Mouse (Mus musculus): Measurements from ENCODE around the gene Kiss1r. TPM values are rescaled to one million over a fixed set of nuclear protein-coding genes. Genes with fewer than 3 reads are reported as not detected.
"Not testable (repeated sequence)": the region's sequence is repeated elsewhere in the genome, so short reads cannot be mapped to it uniquely, and the experiment has no call there.

Kiss1r gene
- total and polyA plus RNA-seq, 3 experiments = 0.10 to 1.5 (median 0.25) TPM

DNA sequence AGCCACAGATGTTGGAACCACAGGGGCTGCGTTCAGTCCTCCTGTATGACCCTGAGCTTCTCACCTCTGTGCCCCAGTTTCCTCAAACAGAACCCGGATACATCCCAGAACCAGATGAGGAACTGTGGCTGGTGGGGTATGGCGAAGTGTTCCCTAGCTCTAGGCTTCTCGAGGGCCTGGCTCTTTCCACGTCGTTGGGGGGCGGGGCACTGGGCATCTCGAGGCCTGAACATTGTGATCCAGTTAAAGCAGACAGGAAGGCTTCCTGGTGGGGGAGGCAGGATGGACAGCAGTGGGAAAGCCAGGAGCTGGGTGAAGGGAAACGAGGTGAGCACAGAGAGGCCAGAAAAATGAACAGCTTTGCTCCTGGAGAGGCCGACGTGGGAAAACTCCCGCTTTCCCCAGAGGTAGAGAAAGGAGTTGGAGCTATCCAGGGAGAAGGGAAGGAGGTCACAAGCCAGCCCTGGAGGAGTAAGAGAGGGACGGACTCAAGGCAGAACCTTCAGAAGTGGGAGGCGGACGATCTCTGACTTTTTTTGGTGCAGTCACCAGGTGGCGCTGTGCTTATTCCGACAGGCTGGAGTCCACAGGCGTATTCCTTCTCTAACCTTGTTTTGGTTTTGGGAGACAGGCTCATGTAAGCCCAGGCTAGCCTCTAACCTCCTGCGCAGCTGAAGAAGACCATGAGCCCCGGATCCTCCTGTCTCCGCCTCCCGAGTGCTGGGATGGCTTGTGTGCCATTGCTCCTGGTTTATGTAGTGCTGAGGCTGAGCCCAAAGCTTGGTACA lies 33.3 kb upstream of the Kiss1r start:
- H3K9ac ChIP-seq (ENCODE audit: low read depth, low read length) = no peak overlapping the region

DNA sequence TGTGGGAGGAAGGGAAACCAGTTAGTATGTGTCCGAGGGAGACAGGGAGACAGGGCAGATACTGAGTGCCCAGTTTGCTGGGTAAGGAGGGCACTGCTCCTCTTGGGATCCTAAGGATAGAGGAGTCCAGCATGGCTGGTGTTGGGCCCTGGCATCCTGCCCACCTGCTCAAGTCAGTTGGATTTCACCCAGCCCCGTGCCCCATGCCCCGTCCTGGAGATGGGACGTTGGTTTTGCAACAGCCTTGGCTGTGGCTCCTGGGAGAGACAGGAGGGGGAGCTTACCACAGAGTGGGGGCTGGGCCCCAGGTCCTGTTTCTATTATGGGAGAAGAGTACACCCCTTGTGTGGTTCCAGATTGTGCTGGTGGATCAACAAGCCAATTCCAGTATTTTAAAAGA lies 32.3 kb upstream of the Kiss1r start:
- 39% methylated on average over 4 of the region's 4 CpGs for WGBS
- no peak overlapping the region; the same call in 1 of the 2 replicates for H3K27ac ChIP-seq
- H3K4me1 ChIP-seq (ENCODE audit: control insufficient read depth, insufficient read depth, low read length) = no peaks in the 10 kb centered on the region
- H3K79me2 ChIP-seq (replicated peaks; ENCODE audit: control insufficient read depth, insufficient read depth, low read length) = no peaks in the 10 kb centered on the region
- peak; percentile 79 to 86 for DNase-seq
- TF ChIP-seq POLR2A (IDR thresholded peaks at IDR 0.05; ENCODE audit: insufficient read depth, low read depth, low read length) (no peak), CTCF (IDR thresholded peaks at IDR 0.05) (no peak), EP300 (IDR thresholded peaks at IDR 0.05; ENCODE audit: insufficient read depth, low read depth, low read length) (no peak)
- intact Hi-C loops (cut with DNase I) = loop anchor here (5.0 kb wide), 1 partner anchor 52 kb away; no protein-coding TSS in a partner anchor
- H3K27me3 ChIP-seq (ENCODE audit: control insufficient read depth, insufficient read depth, low read length) = no peaks in the 10 kb centered on the region
- H3K36me3 ChIP-seq (ENCODE audit: control insufficient read depth, insufficient read depth, low read length) = no peaks in the 10 kb centered on the region
- H3K9ac ChIP-seq (ENCODE audit: low read depth, low read length) = no peak overlapping the region
- no peak overlapping the region for H3K4me3 ChIP-seq

More for the DNA sequence above, 33.3 kb upstream of the Kiss1r start:
- Histone ChIP-seq H3K79me2 (replicated peaks; ENCODE audit: control insufficient read depth, insufficient read depth, low read length) (no peaks in the 10 kb centered on the region), H3K4me3 (no peak overlapping the region), H3K36me3 (ENCODE audit: control insufficient read depth, insufficient read depth, low read length) (no peaks in the 10 kb centered on the region), H3K27ac (no peak overlapping the region; the same call in 1 of the 2 replicates), H3K4me1 (ENCODE audit: control insufficient read depth, insufficient read depth, low read length) (no peaks in the 10 kb centered on the region), H3K27me3 (ENCODE audit: control insufficient read depth, insufficient read depth, low read length) (no peaks in the 10 kb centered on the region)
- DNase-seq = peak; percentile 76 to 84
- WGBS = 23% methylated on average over 22 of the region's 22 CpGs
- intact Hi-C loops (cut with DNase I) = loop anchor here (1.0 to 5.0 kb wide), 3 partner anchors 27 to 51 kb away; no protein-coding TSS in a partner anchor
- TF ChIP-seq EP300 (IDR thresholded peaks at IDR 0.05; ENCODE audit: insufficient read depth, low read depth, low read length) = peak; percentile 66; the same call in 1 of the 2 replicates
- TF ChIP-seq CTCF (IDR thresholded peaks at IDR 0.05) = peak; percentile 91
- TF ChIP-seq POLR2A (IDR thresholded peaks at IDR 0.05; ENCODE audit: insufficient read depth, low read depth, low read length) = no peak

DNA sequence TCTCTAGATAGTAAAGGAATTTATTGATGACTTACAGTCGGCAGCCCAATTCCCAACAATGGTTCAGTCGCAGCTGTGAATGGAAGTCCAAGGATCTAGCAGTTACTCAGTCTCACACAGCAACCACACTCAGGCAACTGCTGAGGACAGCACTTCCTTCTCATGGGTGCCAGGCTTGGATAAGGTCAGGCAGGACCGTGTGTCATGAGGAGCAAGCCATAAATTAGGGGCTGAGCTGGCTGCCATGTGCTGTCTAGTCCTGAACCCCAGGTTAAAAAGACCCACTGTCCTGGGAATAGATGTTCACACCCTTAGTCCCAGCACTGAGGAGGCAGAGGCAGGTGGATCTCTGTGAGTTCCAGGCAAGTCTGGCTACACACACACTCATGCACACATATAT lies 31.8 kb upstream of the Kiss1r start:
- H3K79me2 ChIP-seq (replicated peaks; ENCODE audit: control insufficient read depth, insufficient read depth, low read length); DNase-seq; H3K27me3 ChIP-seq (ENCODE audit: control insufficient read depth, insufficient read depth, low read length); H3K4me1 ChIP-seq (ENCODE audit: control insufficient read depth, insufficient read depth, low read length); H3K4me3 ChIP-seq; H3K27ac ChIP-seq; H3K36me3 ChIP-seq (ENCODE audit: control insufficient read depth, insufficient read depth, low read length); H3K9ac ChIP-seq (ENCODE audit: low read depth, low read length): not testable (repeated sequence)
- 52% methylated on average over 3 of the region's 3 CpGs for WGBS
- intact Hi-C loops (cut with DNase I) = loop anchor here (5.0 kb wide), 1 partner anchor 53 kb away; no protein-coding TSS in a partner anchor

DNA sequence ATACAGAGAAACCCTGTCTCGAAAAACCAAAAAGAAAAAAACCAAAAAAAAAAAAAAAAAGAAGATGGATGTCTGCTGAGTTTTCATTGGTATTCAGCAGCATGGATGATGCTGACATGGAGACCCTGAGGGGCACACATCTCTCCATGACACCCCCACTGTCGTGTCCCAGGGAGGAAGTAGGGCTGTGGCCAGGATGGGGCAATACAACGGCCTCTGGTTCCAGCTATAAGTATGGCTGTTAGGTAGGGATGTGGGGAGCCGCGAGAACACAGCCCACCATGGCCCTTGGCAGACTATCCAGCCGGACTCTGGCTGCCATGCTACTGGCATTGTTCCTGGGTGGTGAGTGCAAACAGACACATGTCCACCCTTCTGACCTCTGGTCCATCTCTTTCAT lies 30.7 kb upstream of the Kiss1r start, which contains the start of gene Elane:
Gene Elane (plus strand): TSS at position 194 of the 400 bp plus-strand sequence.
- no peaks in the 10 kb centered on the region for H3K79me2 ChIP-seq (replicated peaks; ENCODE audit: control insufficient read depth, insufficient read depth, low read length)
- H3K36me3 ChIP-seq (ENCODE audit: control insufficient read depth, insufficient read depth, low read length) = no peaks in the 10 kb centered on the region
- no peak for DNase-seq
- H3K9ac ChIP-seq (ENCODE audit: low read depth, low read length) = no peak within 1 kb of the TSS
- H3K4me1 ChIP-seq (ENCODE audit: control insufficient read depth, insufficient read depth, low read length) = no peaks in the 10 kb centered on the region
- 73% methylated on average over 6 of the region's 6 CpGs for WGBS
- H3K27ac ChIP-seq = no peak within 1 kb of the TSS
- no peak for TF ChIP-seq POLR2A (IDR thresholded peaks at IDR 0.05; ENCODE audit: insufficient read depth, low read depth, low read length)
- no peaks in the 10 kb centered on the region for H3K27me3 ChIP-seq (ENCODE audit: control insufficient read depth, insufficient read depth, low read length)
- intact Hi-C loops (cut with DNase I) = no loop called here
- no peak within 1 kb of the TSS for H3K4me3 ChIP-seq

DNA sequence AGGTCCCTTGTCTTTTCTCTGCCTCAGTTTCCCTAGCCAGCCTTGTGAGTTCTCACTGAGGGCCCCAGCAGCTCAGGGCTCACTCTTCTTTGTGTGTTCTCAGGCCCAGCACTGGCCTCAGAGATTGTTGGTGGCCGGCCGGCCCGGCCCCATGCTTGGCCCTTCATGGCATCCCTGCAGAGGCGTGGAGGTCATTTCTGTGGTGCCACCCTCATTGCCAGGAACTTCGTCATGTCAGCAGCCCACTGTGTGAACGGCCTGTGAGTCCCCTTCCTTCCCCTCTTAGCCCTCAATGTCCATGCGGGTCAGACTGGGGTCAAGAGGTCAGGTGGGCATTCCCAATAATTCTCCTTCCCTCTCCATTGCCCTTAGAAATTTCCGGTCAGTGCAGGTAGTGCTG lies 30.2 kb upstream of the Kiss1r start:
- TF ChIP-seq POLR2A (IDR thresholded peaks at IDR 0.05; ENCODE audit: insufficient read depth, low read depth, low read length) (no peak), EP300 (IDR thresholded peaks at IDR 0.05; ENCODE audit: insufficient read depth, low read depth, low read length) (no peak)
- Histone ChIP-seq H3K9ac (ENCODE audit: low read depth, low read length) (no peak overlapping the region), H3K4me3 (no peak overlapping the region), H3K36me3 (ENCODE audit: control insufficient read depth, insufficient read depth, low read length) (no peaks in the 10 kb centered on the region), H3K27ac (no peak overlapping the region), H3K79me2 (replicated peaks; ENCODE audit: control insufficient read depth, insufficient read depth, low read length) (no peaks in the 10 kb centered on the region), H3K27me3 (ENCODE audit: control insufficient read depth, insufficient read depth, low read length) (no peaks in the 10 kb centered on the region), H3K4me1 (ENCODE audit: control insufficient read depth, insufficient read depth, low read length) (no peaks in the 10 kb centered on the region)
- intact Hi-C loops (cut with DNase I) = no loop called here
- 82% methylated on average over 8 of the region's 8 CpGs for WGBS
- DNase-seq = no peak

DNA sequence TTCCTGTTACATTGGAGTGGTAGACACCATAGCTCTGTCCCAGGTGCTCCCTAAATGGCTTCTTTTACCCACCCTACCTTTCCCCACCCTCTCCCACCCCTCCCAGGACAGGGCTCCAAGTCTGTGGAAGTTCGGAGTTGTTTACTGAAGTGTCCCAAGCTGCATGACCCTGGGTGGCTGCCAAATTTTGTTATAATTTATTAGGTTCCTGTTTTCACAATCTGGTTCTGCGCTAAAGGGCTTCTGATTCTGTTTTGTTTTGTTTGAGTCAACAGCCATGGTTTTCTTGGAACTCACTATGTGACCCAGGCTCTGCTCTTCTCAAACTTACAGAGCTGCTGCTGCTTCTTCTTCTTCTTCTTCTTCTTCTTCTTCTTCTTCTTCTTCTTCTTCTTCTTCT lies 27.4 kb upstream of the Kiss1r start:
- Histone ChIP-seq H3K27me3 (ENCODE audit: control insufficient read depth, insufficient read depth, low read length) (no peaks in the 10 kb centered on the region), H3K79me2 (replicated peaks; ENCODE audit: control insufficient read depth, insufficient read depth, low read length) (no peaks in the 10 kb centered on the region), H3K27ac (no peak overlapping the region), H3K9ac (ENCODE audit: low read depth, low read length) (no peak overlapping the region), H3K4me1 (ENCODE audit: control insufficient read depth, insufficient read depth, low read length) (no peaks in the 10 kb centered on the region), H3K36me3 (ENCODE audit: control insufficient read depth, insufficient read depth, low read length) (no peaks in the 10 kb centered on the region), H3K4me3 (no peak overlapping the region)
- TF ChIP-seq POLR2A (IDR thresholded peaks at IDR 0.05; ENCODE audit: insufficient read depth, low read depth, low read length) (no peak), CTCF (IDR thresholded peaks at IDR 0.05) (no peak), EP300 (IDR thresholded peaks at IDR 0.05; ENCODE audit: insufficient read depth, low read depth, low read length) (no peak)
- DNase-seq = no peak
- WGBS = 43% methylated on average over 2 of the region's 2 CpGs
- intact Hi-C loops (cut with DNase I) = no loop called here

All from heart, adult 2 months (tissue).